Mouse (Mus musculus): ENCODE data around the gene Kcnb1. TPM values are rescaled to one million over a fixed set of nuclear protein-coding genes. Genes with fewer than 3 reads are reported as not detected.

Gene Kcnb1
- total RNA-seq, 2 experiments from 2014 or later: 95.0 to 95.2 TPM

GRCm38 (mm10) chr2:167058814-167059387 lies 131.1 kb downstream of the Kcnb1 start:
- no peak for DNase-seq (ENCODE audit: extremely low spot score in 1 of 2, low spot score in 2 of 2)
- intact Hi-C loops (cut with DNase I): no loop called here

- DNase-seq (ENCODE audit: extremely low spot score in 1 of 2, low spot score in 2 of 2): no peak
- intact Hi-C loops (cut with DNase I): no loop called here
Measured at GRCm38 (mm10) chr2:167058201-167058600, 131.8 kb downstream of the Kcnb1 start.

GRCm38 (mm10) chr2:167056942-167057323 lies 133.0 kb downstream of the Kcnb1 start:
- intact Hi-C loops (cut with DNase I): no loop called here
- DNase-seq (ENCODE audit: extremely low spot score in 1 of 2, low spot score in 2 of 2): no peak

GRCm38 (mm10) chr2:167056210-167056941 lies 133.6 kb downstream of the Kcnb1 start:
- no peak for DNase-seq (ENCODE audit: extremely low spot score in 1 of 2, low spot score in 2 of 2)
- intact Hi-C loops (cut with DNase I): no loop called here

GRCm38 (mm10) chr2:167055386-167055785 lies 134.6 kb downstream of the Kcnb1 start:
- intact Hi-C loops (cut with DNase I): no loop called here
- DNase-seq (ENCODE audit: extremely low spot score in 1 of 2, low spot score in 2 of 2): peak in 1 of 2 experiments; percentile 64

- no peak for DNase-seq (ENCODE audit: extremely low spot score in 1 of 2, low spot score in 2 of 2)
- intact Hi-C loops (cut with DNase I): no loop called here
Measured at GRCm38 (mm10) chr2:167053127-167053844, 136.7 kb downstream of the Kcnb1 start.

GRCm38 (mm10) chr2:167048698-167049358 lies 141.1 kb downstream of the Kcnb1 start:
- DNase-seq (ENCODE audit: extremely low spot score in 1 of 2, low spot score in 2 of 2): no peak
- intact Hi-C loops (cut with DNase I): no loop called here

GRCm38 (mm10) chr2:167048223-167048622 lies 141.7 kb downstream of the Kcnb1 start:
- intact Hi-C loops (cut with DNase I): no loop called here
- DNase-seq (ENCODE audit: extremely low spot score in 1 of 2, low spot score in 2 of 2): no peak

Other genes with a start within 250 kb of the Kcnb1 start
- 10 to 100 TPM; 75.1 to 75.9 TPM for gene Stau1, start 193.9 kb downstream of the Kcnb1 start, total RNA-seq (2021)
- gene Ddx27, start 175.0 kb downstream of the Kcnb1 start, total RNA-seq (2021): 10 to 100 TPM; 34.9 to 40.6 TPM
- gene Znfx1, start 127.1 kb downstream of the Kcnb1 start, total RNA-seq (2021): 10 to 100 TPM; 29.7 to 33.6 TPM
- 1 to 10 TPM; 3.0 TPM for gene Ptgis, start 50.4 kb upstream of the Kcnb1 start, total RNA-seq (2021)
- gene B4galt5, start 159.0 kb upstream of the Kcnb1 start, total RNA-seq (2021): 10 to 100 TPM; 63.0 to 70.2 TPM
- gene Slc9a8, start 231.6 kb upstream of the Kcnb1 start, total RNA-seq (2021): 10 to 100 TPM; 33.9 to 35.6 TPM